Mouse (Mus musculus) adrenal gland, postnatal 0 days (tissue): ENCODE data around the gene A530016L24Rik. TPM values are rescaled to one million over a fixed set of nuclear protein-coding genes. Genes with fewer than 3 reads are reported as not detected.

Experiments used
- polyA plus RNA-seq: library from polyadenylated mRNA; unstranded; fragments of >200 nt; fragmentation: Nextera tagmentation; extraction: Ambion mirVana; gene quantifications from 2 replicates; pipeline ENCODE4 v1.2.1, GENCODE M21; 2015

The A530016L24Rik gene
- polyA plus RNA-seq, result 0.55 and 0.94 TPM in 2 replicates

GRCm38 (mm10) chr12:112489134-112489533 is at the start of gene A530016L24Rik:
A530016L24Rik (plus strand) TSS chr12:112489448.

GRCm38 (mm10) chr12:112516697-112517337 is 27.6 kb downstream of the A530016L24Rik start, which contains the start of gene Tmem179:
Tmem179 (minus strand) TSS chr12:112516747.

Other genes starting within 250 kb of the A530016L24Rik start
- 5.8 and 12.6 TPM in 2 replicates for gene Tmem179, start 27.3 kb downstream of the A530016L24Rik start, polyA plus RNA-seq
- 3.3 and 4.4 TPM in 2 replicates for gene Inf2, start 99.3 kb downstream of the A530016L24Rik start, polyA plus RNA-seq
- gene Adssl1, start 130.6 kb downstream of the A530016L24Rik start, polyA plus RNA-seq, result 8.0 and 15.3 TPM in 2 replicates
- gene Siva1, start 155.2 kb downstream of the A530016L24Rik start, polyA plus RNA-seq, result 120 and 197 TPM in 2 replicates
- 145 and 166 TPM in 2 replicates for gene Akt1, start 185.4 kb downstream of the A530016L24Rik start, polyA plus RNA-seq
- 2.8 and 2.9 TPM in 2 replicates for gene Zbtb42, start 189.4 kb downstream of the A530016L24Rik start, polyA plus RNA-seq
- gene Cep170b, start 231.0 kb downstream of the A530016L24Rik start, polyA plus RNA-seq, result 9.8 and 12.7 TPM in 2 replicates